15 mouse cellular contexts compared by ENCODE assay signal in the genomic region with DNA sequence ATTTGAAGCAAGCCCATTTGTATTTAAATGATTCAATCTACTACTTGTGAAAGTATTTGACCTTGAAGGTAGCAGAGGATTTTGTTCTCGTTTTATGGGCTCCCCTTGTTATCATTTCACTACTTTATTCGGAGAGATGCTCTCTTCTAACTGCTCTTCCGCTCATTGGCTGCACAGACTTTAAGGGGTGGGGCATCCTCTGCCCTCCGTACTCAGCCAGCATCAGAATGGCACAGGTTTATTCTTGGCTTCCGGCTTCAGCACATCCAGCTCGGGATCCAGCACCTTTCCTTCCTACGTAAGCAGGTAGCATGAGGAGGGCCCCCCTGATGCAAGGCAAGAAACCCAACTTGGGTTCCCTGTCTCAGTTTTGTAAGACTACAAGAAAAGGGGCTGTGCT.
"Had no signal": no experiment of that assay in that cellular context is flagged by ENCODE, and none has a peak within 500 bp of the region (broad histone marks: within the 10 kb centered on the region; RNA-seq: fewer than 3 reads in every experiment).

No protein-coding gene starts in this region.

- ATAC-seq: hindbrain, embryonic 16.5 days; inflammation-experienced regulatory T-cells, adult 6 months; intestine, postnatal 0 days; liver, embryonic 12.5 days; midbrain, embryonic 16.5 days had no signal

- H3K9me3 ChIP-seq: limb, embryonic 10.5 days; liver, embryonic 12.5 days; megakaryocyte, embryonic 14.5 days had no signal

- H3K4me3 ChIP-seq: limb, embryonic 10.5 days; liver, embryonic 12.5 days; megakaryocyte, embryonic 14.5 days had no signal

- H3K27ac ChIP-seq: limb, embryonic 10.5 days; liver, embryonic 12.5 days; macrophage had no signal

- H3K9ac ChIP-seq: liver, embryonic 12.5 days; lung, embryonic 14.5 days had no signal

- H3K4me2 ChIP-seq: liver, embryonic 12.5 days; lung, embryonic 14.5 days; midbrain, embryonic 11.5 days had no signal

- DNase-seq: layer of hippocampus, adult 9-11 months; lung, postnatal 10 days; spleen, adult 18-20 months; thymus, adult 18-20 months; thymus, postnatal 14 days had no signal

- H3K4me1 ChIP-seq: limb, embryonic 10.5 days; megakaryocyte, embryonic 14.5 days had no signal

- H3K27me3 ChIP-seq: liver, embryonic 12.5 days; megakaryocyte, embryonic 14.5 days had no signal
